Mouse (Mus musculus): ENCODE results near the gene Klk1b3. TPM values are rescaled to one million over a fixed set of nuclear protein-coding genes. Genes with fewer than 3 reads are reported as not detected.
"Not testable (repeated sequence)": the region's sequence is repeated elsewhere in the genome, so short reads cannot be mapped to it uniquely, and the experiment has no call there.

Klk1b3 gene
- polyA plus RNA-seq (2015; fragmentation: Nextera tagmentation; extraction: Ambion mirVana) = not detected in 2 replicates

DNA sequence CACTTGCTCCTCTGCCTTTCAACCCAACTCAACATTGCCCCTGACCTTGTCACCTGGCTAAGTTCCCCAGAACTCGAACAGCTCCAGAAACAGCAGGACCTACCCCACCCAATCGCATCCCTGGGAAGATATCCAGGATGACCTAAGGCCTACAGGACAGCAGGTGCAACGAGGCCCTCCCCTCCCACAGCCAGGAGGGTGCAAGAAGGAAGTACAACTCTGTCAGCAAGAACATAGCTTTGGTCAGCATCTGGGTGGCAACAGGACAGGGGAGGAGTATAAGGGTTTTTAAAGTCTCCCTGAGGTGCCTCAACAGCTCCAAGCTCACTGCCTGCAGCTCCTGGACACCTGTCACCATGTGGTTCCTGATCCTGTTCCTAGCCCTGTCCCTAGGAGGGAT is at the start of gene Klk1b3:
Gene Klk1b3, plus strand, starts transcription at position 301 of the 400 bp plus-strand sequence.
- ATAC-seq = no peak
- H3K27me3 ChIP-seq (ENCODE audit: control insufficient read depth, insufficient read depth, low read depth, low read length) = no peaks in the 10 kb centered on the region
- no peaks in the 10 kb centered on the region for H3K36me3 ChIP-seq (ENCODE audit: control insufficient read depth, insufficient read depth, low read length)
- 62% methylated on average over 3 of the region's 3 CpGs for WGBS
- H3K9ac ChIP-seq (ENCODE audit: low read depth, low read length) = no peak within 1 kb of the TSS
- H3K4me2 ChIP-seq (ENCODE audit: low read length) = no peak within 1 kb of the TSS
- no peaks in the 10 kb centered on the region for H3K9me3 ChIP-seq (replicated peaks; ENCODE audit: control insufficient read depth, low read length, poor library complexity, severe bottlenecking)
- no peak within 1 kb of the TSS for H3K27ac ChIP-seq (ENCODE audit: low read length)
- no peak within 1 kb of the TSS for H3K4me3 ChIP-seq (ENCODE audit: low read depth, low read length)
- H3K4me1 ChIP-seq (ENCODE audit: control insufficient read depth, insufficient read depth, low read length) = no peaks in the 10 kb centered on the region

DNA sequence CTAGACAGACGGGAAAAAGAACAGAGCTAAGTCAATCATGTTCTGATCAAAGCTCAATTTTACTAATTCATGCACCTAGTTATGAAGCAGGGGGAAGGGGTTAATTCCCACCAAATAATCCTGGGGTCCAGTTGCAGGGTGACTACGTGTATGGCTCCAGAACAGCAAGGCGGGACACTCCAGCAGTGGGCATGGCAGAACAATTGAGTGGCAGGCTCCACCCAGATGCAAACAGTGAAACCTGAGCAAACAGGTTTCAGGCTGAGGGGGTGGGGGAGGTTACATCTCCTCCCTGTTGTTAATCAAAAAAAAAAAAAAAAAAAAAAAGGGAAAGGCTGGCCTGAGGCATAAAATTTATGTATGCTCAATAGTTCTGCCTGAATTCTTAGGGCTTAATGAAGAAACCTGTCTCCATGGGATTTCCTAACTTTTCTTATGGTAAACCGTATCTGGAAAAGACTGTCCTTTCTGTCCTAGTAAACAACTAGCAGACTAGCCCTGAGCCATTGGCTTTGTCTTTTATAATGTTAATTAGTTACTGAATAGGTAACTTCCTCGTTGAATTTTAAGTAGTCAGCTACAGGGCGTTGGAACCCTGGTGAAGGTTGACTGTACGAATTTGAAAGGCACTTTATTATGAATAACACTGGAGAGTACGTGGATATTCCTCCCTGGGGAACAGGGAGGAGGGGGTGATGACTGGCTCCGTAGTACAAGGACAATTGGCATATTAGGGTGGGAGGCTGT is 18.5 kb upstream of the Klk1b3 start:
- H3K9ac ChIP-seq (ENCODE audit: low read depth, low read length) = no peak overlapping the region
- no peak overlapping the region for H3K4me2 ChIP-seq (ENCODE audit: low read length)
- no peaks in the 10 kb centered on the region for H3K27me3 ChIP-seq (ENCODE audit: control insufficient read depth, insufficient read depth, low read depth, low read length)
- H3K36me3 ChIP-seq (ENCODE audit: control insufficient read depth, insufficient read depth, low read length) = no peaks in the 10 kb centered on the region
- ATAC-seq = no peak
- no peak overlapping the region for H3K27ac ChIP-seq (ENCODE audit: low read length)
- 45% methylated on average over 9 of the region's 9 CpGs for WGBS
- H3K4me3 ChIP-seq (ENCODE audit: low read depth, low read length) = no peak overlapping the region
- H3K9me3 ChIP-seq (replicated peaks; ENCODE audit: control insufficient read depth, low read length, poor library complexity, severe bottlenecking) = no peaks in the 10 kb centered on the region
- no peaks in the 10 kb centered on the region for H3K4me1 ChIP-seq (ENCODE audit: control insufficient read depth, insufficient read depth, low read length)

DNA sequence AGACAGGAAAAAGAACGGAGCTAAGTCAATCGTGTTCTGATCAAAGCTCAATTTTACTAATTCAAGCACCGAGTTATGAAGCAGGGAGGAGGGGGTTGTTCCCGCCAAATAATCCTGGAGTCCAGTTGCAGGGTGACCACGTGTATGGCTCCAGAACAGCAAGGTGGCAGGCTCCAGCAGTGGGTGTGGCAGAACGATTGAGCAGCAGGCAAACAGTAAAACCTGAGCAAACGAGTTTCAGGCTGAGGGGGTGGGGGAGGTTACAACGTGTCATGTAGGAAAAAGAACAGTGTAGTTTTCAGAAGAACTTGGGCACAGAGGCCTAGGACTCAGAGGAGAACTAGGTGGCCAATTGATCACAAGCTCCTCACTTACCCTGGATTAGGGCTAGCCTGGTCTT is 11.5 kb upstream of the Klk1b3 start:
- H3K4me2 ChIP-seq (ENCODE audit: low read length); H3K36me3 ChIP-seq (ENCODE audit: control insufficient read depth, insufficient read depth, low read length); H3K9ac ChIP-seq (ENCODE audit: low read depth, low read length); H3K4me3 ChIP-seq (ENCODE audit: low read depth, low read length); H3K4me1 ChIP-seq (ENCODE audit: control insufficient read depth, insufficient read depth, low read length); ATAC-seq; H3K27ac ChIP-seq (ENCODE audit: low read length); H3K9me3 ChIP-seq (replicated peaks; ENCODE audit: control insufficient read depth, low read length, poor library complexity, severe bottlenecking); H3K27me3 ChIP-seq (ENCODE audit: control insufficient read depth, insufficient read depth, low read depth, low read length): not testable (repeated sequence)
- 74% methylated on average over 8 of the region's 8 CpGs for WGBS

DNA sequence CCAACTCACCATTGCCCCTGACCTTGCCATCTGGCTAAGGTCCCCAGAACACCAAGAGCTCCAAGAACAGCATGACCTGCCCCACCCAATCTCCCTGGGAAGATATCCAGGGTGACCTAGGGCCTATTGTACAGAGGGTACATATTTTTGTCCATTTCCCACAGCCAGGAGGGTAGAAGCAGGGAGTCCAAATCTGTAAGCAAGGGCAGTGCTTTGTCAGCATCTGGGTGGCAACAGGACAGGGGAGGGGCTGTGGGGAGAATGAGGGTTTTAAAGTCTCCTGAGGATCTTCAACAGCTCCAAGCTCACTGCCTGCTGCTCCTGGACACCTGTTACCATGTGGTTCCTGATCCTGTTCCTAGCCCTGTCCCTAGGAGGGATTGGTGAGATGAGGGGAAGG is 10.1 kb upstream of the Klk1b3 start, which contains the start of gene Klk1b24:
Gene Klk1b24, plus strand, starts transcription at position 301 of the 400 bp plus-strand sequence.
- not testable (repeated sequence) for H3K9ac ChIP-seq (ENCODE audit: low read depth, low read length); H3K27me3 ChIP-seq (ENCODE audit: control insufficient read depth, insufficient read depth, low read depth, low read length); ATAC-seq; H3K4me2 ChIP-seq (ENCODE audit: low read length); H3K9me3 ChIP-seq (replicated peaks; ENCODE audit: control insufficient read depth, low read length, poor library complexity, severe bottlenecking); H3K36me3 ChIP-seq (ENCODE audit: control insufficient read depth, insufficient read depth, low read length); H3K27ac ChIP-seq (ENCODE audit: low read length); H3K4me1 ChIP-seq (ENCODE audit: control insufficient read depth, insufficient read depth, low read length); H3K4me3 ChIP-seq (ENCODE audit: low read depth, low read length)

DNA sequence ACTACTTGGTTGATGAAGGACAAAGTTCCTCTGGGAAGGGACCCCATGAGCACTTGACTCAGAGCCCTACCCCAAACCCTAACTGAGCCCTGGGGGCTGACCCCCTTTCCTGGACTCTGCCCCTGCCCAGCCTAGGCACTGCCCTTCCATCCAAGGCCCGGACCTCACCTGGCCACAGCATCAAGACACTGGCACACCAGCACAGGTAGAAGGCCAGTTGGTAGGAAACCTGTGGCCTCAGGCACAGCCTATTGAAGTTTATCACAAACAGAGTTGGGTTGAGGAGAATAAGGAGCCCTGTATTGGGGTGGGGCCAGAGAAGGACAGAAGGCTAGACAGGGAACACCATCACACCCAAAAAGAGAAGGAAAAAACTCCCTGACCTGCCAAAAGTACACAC is 4.5 kb upstream of the Klk1b3 start:
- H3K27me3 ChIP-seq (ENCODE audit: control insufficient read depth, insufficient read depth, low read depth, low read length); H3K36me3 ChIP-seq (ENCODE audit: control insufficient read depth, insufficient read depth, low read length); H3K4me3 ChIP-seq (ENCODE audit: low read depth, low read length); ATAC-seq; H3K9me3 ChIP-seq (replicated peaks; ENCODE audit: control insufficient read depth, low read length, poor library complexity, severe bottlenecking); H3K27ac ChIP-seq (ENCODE audit: low read length); H3K4me1 ChIP-seq (ENCODE audit: control insufficient read depth, insufficient read depth, low read length); H3K4me2 ChIP-seq (ENCODE audit: low read length); H3K9ac ChIP-seq (ENCODE audit: low read depth, low read length): not testable (repeated sequence)
- 80% methylated on average over 1 of the region's 1 CpGs for WGBS

DNA sequence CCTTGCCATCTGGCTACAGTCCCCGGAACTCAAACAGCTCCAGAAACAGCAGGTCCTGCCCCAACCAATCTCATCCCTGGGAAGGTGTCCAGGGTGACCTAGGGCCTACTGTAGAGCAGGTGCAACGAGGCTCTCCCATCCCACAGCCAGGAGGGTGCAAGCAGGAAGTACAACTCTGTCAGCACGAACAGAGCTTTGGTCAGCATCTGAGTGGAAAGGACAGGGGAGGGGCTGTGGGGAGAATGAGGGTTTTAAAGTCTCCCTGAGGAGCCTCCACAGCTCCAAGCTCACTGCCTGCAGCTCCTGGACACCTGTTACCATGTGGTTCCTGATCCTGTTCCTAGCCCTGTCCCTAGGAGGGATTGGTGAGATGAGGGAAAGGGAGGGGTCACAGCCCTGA is 9.1 kb downstream of the Klk1b3 start, which contains the start of gene Klk1b4:
Gene Klk1b4, plus strand, starts transcription at position 301 of the 400 bp plus-strand sequence.
- H3K27ac ChIP-seq (ENCODE audit: low read length); H3K27me3 ChIP-seq (ENCODE audit: control insufficient read depth, insufficient read depth, low read depth, low read length); H3K4me2 ChIP-seq (ENCODE audit: low read length); ATAC-seq; H3K9ac ChIP-seq (ENCODE audit: low read depth, low read length); H3K4me3 ChIP-seq (ENCODE audit: low read depth, low read length); H3K9me3 ChIP-seq (replicated peaks; ENCODE audit: control insufficient read depth, low read length, poor library complexity, severe bottlenecking); H3K36me3 ChIP-seq (ENCODE audit: control insufficient read depth, insufficient read depth, low read length); H3K4me1 ChIP-seq (ENCODE audit: control insufficient read depth, insufficient read depth, low read length): not testable (repeated sequence)
- WGBS = 56% methylated on average over 3 of the region's 3 CpGs

DNA sequence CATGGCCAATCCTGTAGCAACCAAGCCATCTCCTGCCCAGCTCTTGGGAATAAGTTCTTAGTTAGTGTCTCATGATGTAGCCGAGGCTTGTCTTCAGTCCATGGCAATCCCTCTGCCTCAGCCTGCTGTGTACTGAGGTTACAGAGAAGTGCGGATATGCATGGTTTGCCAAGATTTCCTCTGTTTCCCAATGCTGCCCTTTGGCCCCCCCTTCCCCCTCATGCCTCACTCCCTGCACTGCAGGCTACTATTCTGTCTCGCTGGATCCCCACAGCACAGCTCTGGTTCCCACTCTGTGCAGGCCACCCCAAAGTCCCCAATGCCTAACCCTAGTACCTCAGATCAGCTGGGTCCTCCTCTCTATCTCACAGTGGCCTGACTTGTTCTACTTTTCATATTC is 10.3 kb downstream of the Klk1b3 start:
- Histone ChIP-seq H3K36me3 (ENCODE audit: control insufficient read depth, insufficient read depth, low read length) (no peaks in the 10 kb centered on the region), H3K4me2 (ENCODE audit: low read length) (no peak overlapping the region), H3K9me3 (replicated peaks; ENCODE audit: control insufficient read depth, low read length, poor library complexity, severe bottlenecking) (no peaks in the 10 kb centered on the region), H3K27ac (ENCODE audit: low read length) (no peak overlapping the region), H3K4me3 (ENCODE audit: low read depth, low read length) (no peak overlapping the region), H3K9ac (ENCODE audit: low read depth, low read length) (no peak overlapping the region), H3K4me1 (ENCODE audit: control insufficient read depth, insufficient read depth, low read length) (no peaks in the 10 kb centered on the region), H3K27me3 (ENCODE audit: control insufficient read depth, insufficient read depth, low read depth, low read length) (no peaks in the 10 kb centered on the region)
- WGBS = 92% methylated on average over 3 of the region's 3 CpGs
- ATAC-seq = no peak

DNA sequence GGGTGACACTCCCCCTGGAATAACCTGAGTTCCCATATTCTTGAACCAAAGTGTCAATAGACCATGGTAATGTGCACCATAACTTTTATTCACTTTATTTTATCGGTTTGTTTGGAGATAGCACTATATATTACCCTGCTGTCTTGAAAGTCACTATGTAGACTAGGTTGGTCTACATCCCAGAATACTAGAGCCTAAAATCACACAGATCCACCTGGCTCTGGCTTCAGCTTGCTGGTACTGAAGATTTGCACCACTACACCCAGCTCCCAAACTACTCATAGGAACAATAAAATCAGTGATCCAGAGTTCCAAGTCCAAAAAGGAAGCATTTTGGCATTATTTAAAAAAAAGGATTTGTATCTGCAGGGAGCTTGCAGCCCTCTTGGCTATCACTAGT is 17.7 kb downstream of the Klk1b3 start, which contains the start of gene Klk1b5:
Gene Klk1b5, plus strand, starts transcription at position 301 of the 400 bp plus-strand sequence.
- Histone ChIP-seq H3K4me2 (ENCODE audit: low read length) (no peak within 1 kb of the TSS), H3K4me1 (ENCODE audit: control insufficient read depth, insufficient read depth, low read length) (no peaks in the 10 kb centered on the region), H3K9ac (ENCODE audit: low read depth, low read length) (no peak within 1 kb of the TSS), H3K36me3 (ENCODE audit: control insufficient read depth, insufficient read depth, low read length) (no peaks in the 10 kb centered on the region), H3K27me3 (ENCODE audit: control insufficient read depth, insufficient read depth, low read depth, low read length) (no peaks in the 10 kb centered on the region), H3K27ac (ENCODE audit: low read length) (no peak within 1 kb of the TSS), H3K9me3 (replicated peaks; ENCODE audit: control insufficient read depth, low read length, poor library complexity, severe bottlenecking) (no peaks in the 10 kb centered on the region), H3K4me3 (ENCODE audit: low read depth, low read length) (no peak within 1 kb of the TSS)
- ATAC-seq = no peak
- WGBS = 93% methylated on average over 1 of the region's 1 CpGs

DNA sequence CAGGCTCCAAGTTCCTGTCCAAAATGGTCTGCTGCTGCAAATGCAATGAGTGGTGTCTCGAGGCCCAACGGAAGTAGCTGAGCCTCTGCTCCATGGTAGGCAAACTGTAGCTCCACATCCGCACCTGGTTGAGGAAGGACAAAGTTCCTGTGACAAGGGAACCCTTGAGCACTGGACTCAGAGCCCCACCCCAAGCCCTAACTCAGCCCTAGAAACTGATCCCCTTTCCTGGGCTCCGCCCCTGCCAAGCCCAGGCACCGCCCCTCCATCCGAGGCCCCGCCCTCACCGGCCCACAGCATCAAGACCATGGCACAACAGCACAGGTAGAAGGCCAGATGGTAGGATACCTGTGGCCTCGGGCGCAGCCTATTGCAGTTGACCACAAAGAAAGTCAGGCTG is 23.6 kb downstream of the Klk1b3 start:
- not testable (repeated sequence) for H3K27ac ChIP-seq (ENCODE audit: low read length); ATAC-seq; H3K9me3 ChIP-seq (replicated peaks; ENCODE audit: control insufficient read depth, low read length, poor library complexity, severe bottlenecking); H3K4me1 ChIP-seq (ENCODE audit: control insufficient read depth, insufficient read depth, low read length); H3K36me3 ChIP-seq (ENCODE audit: control insufficient read depth, insufficient read depth, low read length); H3K9ac ChIP-seq (ENCODE audit: low read depth, low read length); H3K27me3 ChIP-seq (ENCODE audit: control insufficient read depth, insufficient read depth, low read depth, low read length); H3K4me2 ChIP-seq (ENCODE audit: low read length); H3K4me3 ChIP-seq (ENCODE audit: low read depth, low read length)
- 69% methylated on average over 8 of the region's 10 CpGs for WGBS
